Mouse (Mus musculus): ENCODE data around the gene Dido1.

GRCm38 (mm10) chr2:180611882-180612281 lies 97.9 kb downstream of the Dido1 start:
- TF ChIP-seq ZC3H11A (IDR thresholded peaks at IDR 0.05; ENCODE audit: borderline replicate concordance, low read depth, low read length), result no peak
- TF ChIP-seq MAFK (IDR thresholded peaks at IDR 0.05; ENCODE audit: insufficient read depth, low read depth, low read length), result no peak
- TF ChIP-seq CHD2 (IDR thresholded peaks at IDR 0.05; ENCODE audit: low read depth, low read length), result no peak

Measured in ES-E14 (cell line).